Mouse (Mus musculus) gonadal fat pad, adult 2 months (tissue): ENCODE measurements at regions not wholly inside any gene's neighbourhood (a gene's known extent, or its start where the extent isn't known, plus 50 kb on each side); places are given as distances from the start of the nearest gene placed in this dataset.

Experiments used
- DNase-seq: peaks from one replicate; pipeline ENCODE4 v3.0.0-alpha.2; 2012; ENCODE audit warnings: low read depth

DNA sequence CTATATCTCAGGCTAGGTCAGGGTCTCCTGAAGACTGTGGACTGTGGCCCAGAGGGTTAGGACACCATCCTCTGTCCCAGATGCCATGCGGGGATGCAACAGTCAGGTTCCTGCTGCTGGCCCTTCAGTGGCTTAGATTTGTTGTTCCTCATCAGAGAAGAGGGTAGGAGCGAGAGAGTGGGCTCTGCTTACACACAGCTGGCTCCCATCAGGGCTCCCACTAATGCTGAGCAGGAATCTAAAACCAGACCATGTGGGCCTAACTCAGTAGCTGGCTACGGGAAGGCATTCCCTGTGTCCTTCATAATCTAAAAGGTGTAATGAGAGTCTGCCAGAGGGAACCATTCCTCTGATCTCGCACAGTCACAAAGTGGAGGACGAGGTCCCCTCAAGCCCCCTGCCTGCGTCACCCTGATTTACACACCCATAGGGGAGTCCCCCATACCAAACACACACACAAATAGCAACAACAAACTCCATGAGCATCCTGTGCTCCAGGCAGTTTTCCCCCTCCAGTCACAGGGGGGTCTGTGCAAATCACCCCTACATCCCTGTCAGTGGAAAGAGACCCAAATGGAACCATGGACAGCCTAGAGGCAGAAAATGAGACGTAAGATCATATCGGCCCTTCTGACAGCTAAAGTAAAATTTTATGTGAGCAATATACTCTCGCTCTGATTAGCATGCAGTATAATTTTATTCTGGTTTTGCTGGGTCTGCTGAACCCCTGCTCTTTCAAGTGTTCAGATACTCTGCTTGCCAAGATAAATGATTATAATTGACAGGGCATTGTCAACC, 234.8 kb downstream of the 3110018I06Rik start:
- no peak for DNase-seq

DNA sequence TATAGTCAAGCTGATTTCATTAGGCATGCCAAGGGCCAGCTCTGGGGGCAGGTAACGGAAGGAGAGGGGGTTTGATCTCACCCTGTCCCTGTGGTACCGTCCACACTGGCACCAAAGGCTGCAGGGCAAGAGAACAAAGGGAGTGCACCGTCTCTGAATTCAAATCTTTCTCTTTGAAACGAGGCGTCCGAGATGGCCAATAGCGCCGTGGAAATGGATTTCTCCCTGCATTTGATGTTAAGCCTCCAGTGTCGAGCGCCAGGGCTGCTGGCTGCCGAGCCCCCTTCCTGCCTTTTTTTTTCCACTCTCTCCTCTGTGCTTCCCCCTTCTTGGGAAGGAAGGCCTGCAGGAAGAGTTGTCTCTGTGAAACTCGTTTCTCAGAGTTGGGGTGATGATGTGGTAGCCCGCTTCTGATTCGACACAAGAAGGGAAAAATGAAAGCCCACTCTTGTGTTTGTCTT, 235.5 kb downstream of the 3110018I06Rik start:
- DNase-seq: no peak

DNA sequence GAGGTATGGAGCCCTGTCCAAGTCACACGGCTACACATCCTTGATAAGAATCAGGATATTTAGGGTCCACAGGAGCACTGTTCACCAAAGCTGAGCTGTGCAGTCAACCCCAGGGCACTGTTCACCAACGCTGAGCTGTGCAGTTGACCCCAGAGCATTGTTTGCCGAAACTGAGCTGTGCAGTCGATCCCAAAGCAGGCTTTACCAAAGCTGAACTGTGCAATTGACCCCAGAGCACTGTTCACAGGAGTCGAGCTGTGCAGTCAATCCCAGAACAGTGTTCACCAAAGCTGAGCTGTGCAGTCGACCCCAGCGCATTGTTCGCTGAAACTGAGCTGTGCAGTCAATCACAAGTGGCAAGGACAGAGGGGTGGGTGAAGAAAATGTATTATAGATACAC, 236.0 kb downstream of the 3110018I06Rik start:
- DNase-seq: no peak

DNA sequence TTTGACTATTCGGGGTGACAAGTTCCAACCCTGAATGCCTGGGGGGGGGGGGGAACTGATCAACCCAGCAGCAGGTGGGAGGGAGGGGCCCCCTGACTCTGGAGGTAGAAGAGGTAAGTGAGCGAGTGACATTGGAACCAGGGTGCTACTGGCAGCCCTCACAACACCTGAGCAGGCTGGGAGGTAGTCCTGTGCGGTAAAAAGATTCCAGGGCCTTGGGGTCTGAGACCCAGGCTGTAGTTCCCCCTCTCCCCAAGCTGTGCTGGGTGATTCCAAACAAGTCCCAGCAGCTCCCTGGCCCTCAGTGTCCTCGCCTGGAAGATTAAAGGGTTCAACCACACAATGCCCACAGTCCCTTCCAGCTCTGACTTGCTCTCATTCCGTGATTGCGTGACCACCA, 240.4 kb downstream of the 3110018I06Rik start:
- no peak for DNase-seq

DNA sequence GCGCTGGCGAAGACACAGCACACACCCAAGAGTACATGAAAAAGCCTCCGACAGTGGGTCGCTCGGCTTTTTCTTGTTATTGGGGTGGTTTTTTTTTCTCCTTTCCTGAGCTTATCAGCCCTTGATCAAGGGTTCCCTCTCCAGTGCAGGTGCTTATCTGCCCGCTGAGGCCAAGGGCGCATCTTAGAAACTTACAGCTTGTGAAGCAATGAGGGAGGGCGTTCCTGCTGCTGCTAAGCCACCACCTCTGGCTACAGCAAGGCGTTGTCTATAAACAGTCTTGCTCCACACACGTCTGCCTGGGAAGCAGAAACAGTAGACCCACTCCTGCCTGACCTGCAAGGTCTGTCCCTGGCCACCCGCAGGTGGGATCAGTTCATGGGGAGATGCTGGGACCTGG, 240.9 kb downstream of the 3110018I06Rik start:
- DNase-seq: no peak

DNA sequence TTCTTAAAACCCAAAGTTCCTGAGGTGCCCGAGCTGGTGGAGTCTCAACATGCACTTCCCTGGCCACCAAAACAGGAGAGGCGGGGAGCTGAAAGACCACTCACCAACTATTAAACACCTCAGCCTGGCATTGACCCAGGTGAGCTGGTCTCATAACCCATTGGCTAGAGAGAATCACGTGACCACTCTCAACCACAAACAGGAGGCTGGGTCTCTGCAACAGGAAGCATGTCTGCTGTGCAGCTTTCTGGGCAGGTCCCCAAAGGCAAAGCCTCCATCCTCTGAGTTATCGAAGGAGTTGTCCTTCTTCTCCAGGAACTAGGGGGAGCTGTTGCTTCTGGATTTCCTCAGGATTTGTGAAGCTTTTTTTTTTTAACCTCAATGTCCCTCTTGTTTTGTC, 242.5 kb downstream of the 3110018I06Rik start:
- no peak for DNase-seq

DNA sequence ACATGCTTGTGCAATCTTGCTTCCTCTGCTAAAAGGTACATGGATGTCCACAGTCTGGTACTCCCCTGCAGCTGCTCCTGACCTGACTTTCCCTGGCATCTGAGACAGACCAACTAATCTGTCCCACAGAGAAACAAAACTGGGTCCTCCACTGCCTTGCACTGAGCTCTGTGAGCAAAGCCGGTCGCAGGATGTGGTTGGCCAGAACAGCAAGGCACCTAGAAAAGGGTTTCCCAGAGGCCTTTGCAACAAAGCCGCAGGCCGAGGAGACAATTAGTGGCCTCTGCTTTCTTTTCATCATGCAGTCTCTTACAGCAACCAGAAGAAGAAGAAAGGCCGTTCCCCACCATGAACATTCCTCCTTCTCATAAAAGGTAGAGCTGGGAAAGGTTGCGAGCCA, 246.1 kb downstream of the 3110018I06Rik start:
- no peak for DNase-seq

DNA sequence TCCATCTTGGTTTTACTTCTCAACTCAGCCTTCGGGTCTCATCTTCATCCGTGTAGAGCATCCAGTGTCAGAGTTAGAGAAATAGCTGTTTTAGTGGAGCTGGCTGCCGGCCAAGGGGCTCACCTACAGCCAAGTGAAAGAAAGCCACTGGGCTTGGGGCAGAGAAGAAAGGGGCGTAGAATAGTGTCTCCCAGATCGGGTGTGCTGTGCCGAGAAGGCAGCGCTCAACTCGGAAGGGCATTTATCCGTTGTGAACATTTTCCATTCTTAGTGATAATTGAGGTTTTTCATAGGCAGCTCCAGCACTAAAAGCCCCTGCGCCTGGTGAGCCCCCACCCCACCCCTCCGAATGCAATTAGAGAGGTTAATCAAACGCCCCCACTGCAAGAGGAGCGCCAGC, 254.2 kb downstream of the 3110018I06Rik start:
- no peak for DNase-seq

DNA sequence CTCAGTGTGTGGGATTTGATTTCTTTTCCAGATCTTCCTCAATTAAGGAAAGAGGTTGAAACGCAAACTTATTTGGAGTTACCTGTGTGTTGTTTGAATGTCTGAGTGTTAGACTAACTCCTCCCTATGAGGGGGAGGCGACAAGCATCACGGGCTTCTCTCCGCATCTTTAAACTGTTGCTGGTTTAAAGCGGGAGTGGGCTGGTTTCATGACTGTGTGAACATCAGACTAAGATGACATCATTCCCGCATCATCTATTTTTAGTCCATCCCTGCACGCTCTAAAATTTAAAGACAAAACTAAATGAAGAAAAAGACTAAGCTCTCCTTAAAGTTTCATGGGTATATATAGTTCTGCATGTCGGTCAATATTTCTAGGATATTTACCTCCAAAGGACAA, 256.4 kb downstream of the 3110018I06Rik start:
- DNase-seq: no peak

DNA sequence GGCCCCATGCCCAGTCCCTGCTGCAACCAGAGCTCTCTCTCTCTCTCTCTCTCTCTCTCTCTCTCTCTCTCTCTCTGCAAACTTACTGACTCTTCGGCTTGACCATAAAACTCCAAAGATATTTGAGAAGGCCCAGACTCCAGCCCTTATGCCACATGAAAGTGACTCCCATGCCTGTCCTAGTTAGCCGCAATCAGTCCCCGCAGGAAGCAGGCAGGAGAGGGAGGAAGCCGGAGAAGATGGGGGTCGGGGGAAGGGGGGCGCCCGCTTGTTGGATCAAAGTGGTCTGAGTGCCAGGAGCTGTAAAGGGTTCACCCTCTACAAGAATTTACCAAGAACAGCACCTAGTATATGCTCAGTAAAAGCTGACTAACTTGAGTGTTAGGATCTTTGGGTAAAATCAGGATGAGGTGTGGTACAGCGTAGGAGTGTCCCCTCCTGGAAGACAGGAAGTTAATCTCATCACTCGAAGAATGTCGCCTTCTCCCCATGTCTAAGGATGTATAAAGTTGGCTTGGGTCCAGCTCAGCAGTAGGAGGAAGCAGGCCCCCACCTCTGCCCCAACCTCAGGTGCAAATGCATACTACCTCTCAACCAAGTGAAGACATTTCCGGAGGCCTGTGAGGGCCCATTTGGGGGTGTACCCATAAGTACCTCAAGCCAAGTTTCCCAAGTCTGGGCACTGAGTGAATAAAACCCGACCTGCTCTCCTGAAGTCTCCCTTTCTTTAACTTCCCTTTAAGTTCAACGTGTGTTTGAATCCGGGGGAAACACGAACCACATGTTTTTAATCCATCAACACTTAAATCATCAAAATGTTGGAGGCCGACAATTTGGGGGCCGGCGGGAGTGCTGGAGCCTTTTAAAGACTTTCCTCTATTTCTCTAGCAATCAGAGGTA, 254.7 kb downstream of the Bcl11b start:
- DNase-seq: no peak

DNA sequence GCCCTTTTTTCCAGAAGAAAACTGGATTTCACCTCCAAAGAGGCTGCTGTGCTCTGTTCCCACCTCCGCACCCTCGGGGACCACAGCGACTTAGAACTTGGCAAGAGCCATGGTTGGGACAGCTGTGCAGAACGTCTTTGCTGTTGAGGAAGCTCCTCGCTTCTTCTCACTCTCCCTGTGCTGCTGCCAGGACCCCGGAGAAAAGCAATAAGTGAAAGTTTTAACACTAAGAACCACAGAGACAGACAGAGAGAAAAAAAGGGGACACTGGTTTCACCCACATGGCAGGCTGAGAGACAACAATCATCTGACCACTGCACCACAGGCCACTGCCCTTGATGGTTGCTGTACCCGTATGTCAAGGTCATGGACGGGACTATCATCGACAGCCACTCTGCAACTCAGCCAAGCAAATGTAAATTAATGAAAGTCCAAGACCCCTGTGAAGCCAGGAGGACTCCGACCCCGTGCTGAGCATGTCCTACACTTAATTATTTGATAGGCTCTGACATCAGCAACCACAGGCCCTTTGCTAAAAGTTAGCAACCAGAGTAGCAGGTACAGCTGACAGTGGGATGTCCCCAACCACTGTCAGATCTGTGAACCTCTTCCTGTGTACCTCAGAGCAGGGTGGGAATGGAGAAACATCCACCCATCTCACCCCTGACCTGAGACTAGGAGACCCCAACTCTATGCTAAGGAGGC, 253.9 kb downstream of the Bcl11b start:
- no peak for DNase-seq

DNA sequence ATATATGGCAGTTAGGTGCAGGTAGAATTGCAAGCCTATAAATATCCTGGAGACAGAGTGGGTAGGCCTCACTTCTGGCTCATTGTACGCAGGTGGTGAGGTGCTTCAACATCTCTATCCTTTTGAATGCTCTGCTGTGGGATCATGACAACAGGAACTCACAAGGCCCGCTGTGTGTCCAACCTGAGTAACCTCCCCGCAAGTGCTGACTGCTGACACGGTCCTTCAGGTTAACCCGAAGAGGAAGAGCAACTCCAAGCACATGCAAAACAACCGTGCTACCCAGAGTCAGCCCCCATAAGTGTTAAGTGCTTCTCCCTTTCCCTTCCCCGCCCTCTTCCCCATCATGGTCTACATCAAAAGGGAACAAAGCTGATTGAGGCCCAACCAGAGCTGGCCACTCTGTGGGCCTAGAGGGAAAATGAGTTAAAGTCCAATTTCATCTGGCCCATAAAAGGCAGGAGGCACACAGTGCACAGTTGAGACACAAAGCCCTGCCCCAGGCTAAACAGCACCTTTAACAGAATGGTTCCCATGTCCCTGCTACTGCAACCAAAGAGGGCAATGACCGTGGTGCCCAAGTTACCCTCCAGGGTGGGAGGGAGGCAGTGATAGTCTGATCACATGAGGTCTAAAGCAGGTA, 253.0 kb downstream of the Bcl11b start:
- no peak for DNase-seq

DNA sequence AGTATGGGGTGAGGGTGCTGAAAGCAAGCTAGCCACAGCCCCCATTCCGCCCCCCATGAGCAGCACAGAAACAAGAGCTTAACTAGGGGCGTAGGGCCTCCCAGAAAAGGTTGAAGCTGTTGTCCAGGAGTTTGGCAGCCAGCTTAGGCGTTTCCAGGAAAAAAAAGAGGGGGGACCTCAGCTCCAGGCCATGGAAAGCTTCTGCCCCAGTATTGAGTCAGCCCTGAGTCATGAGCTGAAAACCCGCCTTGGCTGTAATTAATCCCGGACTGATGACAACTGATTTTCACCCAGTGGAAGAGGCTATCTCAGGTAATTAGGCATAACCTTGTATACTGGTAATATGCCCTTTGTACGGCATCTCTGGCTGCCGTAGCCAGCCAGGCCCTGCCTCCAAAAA, 251.3 kb downstream of the Bcl11b start:
- no peak for DNase-seq

DNA sequence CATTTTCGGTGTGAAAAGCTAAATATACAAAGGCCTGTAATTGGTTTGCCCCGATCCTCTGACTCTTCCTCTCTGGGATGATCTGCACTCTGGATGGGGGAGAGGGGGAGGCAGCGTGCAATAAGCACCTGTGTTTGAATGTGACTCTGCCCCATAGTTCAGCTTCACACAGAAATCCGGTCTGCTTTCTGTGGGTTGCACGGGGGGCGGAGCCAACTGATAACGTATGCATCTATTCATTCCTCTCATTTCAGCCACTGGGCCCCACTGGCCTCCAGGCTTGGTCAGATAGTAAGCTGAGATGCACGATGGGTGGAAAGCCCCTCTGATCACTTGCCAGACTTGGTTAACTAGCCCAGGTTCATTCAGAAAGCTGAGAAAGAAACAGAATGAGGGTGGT, 250.8 kb downstream of the Bcl11b start:
- DNase-seq: no peak

DNA sequence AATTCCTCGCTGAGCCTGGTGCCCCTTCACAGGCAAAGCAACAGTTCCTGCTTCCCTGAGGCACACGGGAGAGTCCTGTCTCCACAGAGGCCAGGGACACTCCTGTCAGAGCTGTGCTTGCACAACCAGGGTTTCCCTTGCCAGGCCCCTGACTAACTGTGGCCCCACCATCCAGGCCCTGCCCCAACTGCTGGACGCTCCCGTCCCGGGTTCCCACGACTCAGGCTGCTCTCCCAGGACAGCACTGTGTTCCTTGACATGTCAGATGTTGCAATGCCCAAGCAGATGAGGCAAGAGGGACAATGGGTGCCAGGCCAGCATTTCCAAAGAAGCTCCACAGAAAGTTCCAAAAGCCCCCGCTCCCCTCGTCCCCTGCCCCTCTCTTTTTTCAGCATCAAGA, 250.4 kb downstream of the Bcl11b start:
- no peak for DNase-seq

DNA sequence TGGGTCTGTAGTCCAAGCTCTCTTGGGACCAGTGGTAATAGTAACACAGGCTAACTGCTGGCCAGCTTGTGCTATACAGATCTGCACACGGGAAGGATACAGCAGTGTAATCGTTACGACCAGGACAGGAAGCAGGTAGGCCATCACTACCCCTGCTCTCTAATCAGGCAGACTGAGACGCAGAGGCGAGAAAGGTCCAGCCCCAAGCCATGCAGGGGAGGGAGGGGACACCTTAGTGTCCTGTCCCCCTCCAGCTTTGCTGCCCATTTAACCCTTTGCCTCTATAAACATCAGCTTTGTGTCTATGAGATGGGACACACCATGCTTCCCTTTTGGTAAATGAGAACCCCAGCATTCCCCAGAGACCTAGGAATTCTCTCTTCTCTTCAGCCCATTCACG, 249.9 kb downstream of the Bcl11b start:
- DNase-seq: no peak

DNA sequence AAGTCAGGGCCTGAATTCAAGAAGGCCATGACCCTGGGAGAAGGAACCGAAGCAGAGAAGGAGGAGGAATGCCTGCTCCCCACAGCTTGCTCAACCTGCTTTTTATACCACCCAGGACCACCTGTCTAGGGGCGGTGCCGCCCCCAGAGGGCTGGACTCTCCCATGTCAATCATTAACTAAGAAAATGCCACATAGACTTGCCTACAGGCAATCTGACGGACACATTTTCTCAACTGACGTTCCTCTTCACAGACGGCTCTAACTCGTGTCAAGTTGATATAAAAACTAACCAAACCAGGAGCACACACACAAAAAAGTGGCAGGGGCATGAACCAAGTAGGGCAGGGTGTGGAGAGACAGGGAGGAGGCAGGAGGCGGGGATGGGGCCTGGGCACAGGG, 248.5 kb downstream of the Bcl11b start:
- DNase-seq: no peak

DNA sequence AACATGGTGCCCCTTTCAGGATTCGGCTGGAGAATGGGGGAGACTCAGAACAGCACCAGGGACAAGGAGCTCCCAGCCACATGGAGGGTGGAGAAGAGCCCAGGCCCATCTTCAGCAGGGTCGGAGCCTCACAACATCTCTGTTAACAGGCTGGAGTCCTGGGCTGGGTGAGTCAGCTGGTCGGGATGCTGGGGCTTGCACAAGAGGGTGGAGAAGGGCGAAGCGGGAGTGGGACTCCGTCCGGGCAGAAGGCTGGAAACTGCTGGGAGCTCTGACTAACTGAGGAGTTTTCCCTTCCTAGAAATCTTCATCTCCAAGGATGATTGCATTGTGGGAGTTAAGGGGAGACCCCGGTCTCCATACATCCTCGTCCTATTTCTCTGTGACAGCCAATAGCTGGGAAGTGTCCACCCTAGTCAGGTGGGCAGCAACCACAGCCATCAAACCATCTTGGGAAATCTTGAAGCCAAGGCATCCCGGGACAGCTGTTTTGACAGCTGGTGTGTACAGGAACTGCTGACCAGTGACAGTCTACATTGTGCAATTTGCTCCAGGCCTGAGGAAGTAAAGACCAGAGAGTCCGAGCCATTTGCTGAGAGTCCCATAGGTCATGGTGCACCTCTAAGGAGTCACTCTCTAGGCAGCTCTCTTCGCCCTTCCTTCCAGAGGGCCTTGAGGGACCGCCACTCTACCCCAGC, 247.4 kb downstream of the Bcl11b start:
- DNase-seq: no peak

DNA sequence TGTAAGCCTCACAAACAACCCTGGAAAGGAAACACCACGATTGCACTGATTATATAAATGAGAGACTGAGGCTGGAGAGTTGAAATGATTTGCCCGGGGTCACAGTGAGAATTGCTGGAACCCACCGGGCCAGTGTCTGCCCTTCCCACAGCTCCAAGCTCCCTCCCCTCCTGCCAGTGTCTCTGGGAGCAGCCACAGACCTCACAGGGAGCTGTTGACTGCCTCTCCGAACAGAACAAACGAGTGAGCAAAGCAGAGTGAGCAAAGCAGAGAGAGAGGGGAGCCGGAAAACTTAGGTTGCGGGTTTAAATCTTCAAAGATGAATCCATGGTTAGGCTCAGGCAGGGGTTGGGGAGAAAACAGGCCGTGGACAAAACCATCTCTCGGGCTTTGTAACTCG, 246.2 kb downstream of the Bcl11b start:
- no peak for DNase-seq

DNA sequence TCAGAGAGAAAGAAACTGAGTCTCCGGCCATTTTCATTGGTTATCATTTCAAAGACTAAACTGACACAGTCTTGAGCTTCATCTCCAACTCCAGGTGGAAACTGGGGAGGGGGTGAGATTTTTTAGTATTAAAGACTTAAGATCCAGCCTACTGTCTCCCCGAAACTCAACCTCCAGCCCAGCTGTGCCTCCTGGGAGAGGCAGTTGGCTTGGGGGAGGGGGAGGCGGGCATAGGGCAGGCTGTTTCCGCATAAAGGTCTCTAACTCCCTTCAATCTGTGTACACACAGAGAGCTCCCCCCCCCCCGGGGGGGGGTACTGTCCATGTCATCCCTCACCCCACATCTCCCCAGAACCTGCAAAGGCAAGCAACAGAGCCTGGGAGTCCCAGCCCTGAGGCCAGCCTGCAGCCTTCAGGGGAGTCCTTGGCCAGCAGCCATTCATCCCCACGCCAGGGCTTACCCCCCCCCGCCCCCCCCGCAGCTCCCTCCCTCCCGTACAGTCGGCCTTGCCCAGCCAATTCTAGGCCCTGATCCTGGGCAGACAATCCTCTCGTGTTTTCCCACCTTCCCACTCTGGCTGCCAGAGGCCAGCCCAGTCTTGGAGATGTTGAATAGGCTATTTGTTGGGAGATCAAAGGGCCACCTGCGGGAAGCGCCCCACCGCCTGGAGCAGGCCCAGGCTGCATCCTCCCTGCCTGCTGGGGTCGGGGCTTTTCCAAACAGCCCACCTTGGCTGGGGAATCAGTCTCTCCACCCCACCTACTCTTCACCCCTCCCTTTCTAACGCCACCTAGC, 245.2 kb downstream of the Bcl11b start:
- DNase-seq: no peak
